Mouse (Mus musculus) lung, postnatal 0 days (tissue): ENCODE data around the gene Chn2. TPM values are rescaled to one million over a fixed set of nuclear protein-coding genes. Genes with fewer than 3 reads are reported as not detected.
A peak's percentile ranks its signal among the peaks of the same experiment; 100 is the strongest.

Experiments used
- ATAC-seq: fragments of 200-750 bp; cut with Nextera tagmentation; 2 replicates; pipeline ENCODE4 v1.8.0; 2017; ENCODE audit warnings: moderate library complexity
- DNase-seq: peaks from one replicate; pipeline ENCODE4 v3.0.0-alpha.2; 2016; ENCODE audit warnings: low spot score
- H3K27ac ChIP-seq: fragments of 300-500 bp; sonication (generic); 2 replicates; pipeline ENCODE4 v1.5.1; 2014; ENCODE audit warnings: antibody characterized with exemption, mild to moderate bottlenecking, low read length, mixed read lengths
- H3K27me3 ChIP-seq: fragments of 300-500 bp; sonication (generic); replicated peaks from 2 replicates; pipeline ENCODE4 v1.6.1; 2014; ENCODE audit warnings: low read length, mixed read lengths; ENCODE audit not compliant: insufficient read depth
- H3K36me3 ChIP-seq: fragments of 300-500 bp; sonication (generic); 2 replicates; pipeline ENCODE4 v1.6.1; 2014; ENCODE audit warnings: low read length, mixed read lengths; ENCODE audit not compliant: insufficient read depth
- H3K4me1 ChIP-seq: fragments of 300-500 bp; sonication (generic); 2 replicates; pipeline ENCODE4 v1.6.1; 2014; ENCODE audit warnings: antibody characterized with exemption, low read depth, low read length, mixed read lengths; ENCODE audit not compliant: insufficient read depth
- H3K4me2 ChIP-seq: fragments of 300-500 bp; sonication (generic); replicated peaks from 2 replicates; pipeline ENCODE4 v1.6.1; 2014; ENCODE audit warnings: low read depth, mild to moderate bottlenecking, low read length, moderate library complexity, mixed read lengths
- H3K4me3 ChIP-seq: fragments of 300-500 bp; sonication (generic); 2 replicates; pipeline ENCODE4 v1.5.1; 2014; ENCODE audit warnings: low read depth, low read length
- H3K9ac ChIP-seq: fragments of 300-500 bp; sonication (generic); replicated peaks from 2 replicates; pipeline ENCODE4 v1.6.1; 2014; ENCODE audit warnings: low read depth, mild to moderate bottlenecking
- H3K9me3 ChIP-seq: fragments of 300-500 bp; sonication (generic); 2 replicates; pipeline ENCODE4 v1.6.1; 2016; ENCODE audit warnings: low read length, mixed read lengths
- CTCF ChIP-seq: IDR thresholded peaks from 2 replicates; pipeline ENCODE4 v1.5.1; 2016; ENCODE audit warnings: antibody characterized with exemption, mild to moderate bottlenecking
- EP300 ChIP-seq: IDR thresholded peaks from 2 replicates; pipeline ENCODE4 v1.6.1; 2016; ENCODE audit warnings: antibody characterized with exemption, mild to moderate bottlenecking, control low read depth
- WGBS: fragments of 180-500 bp; shearing (Covaris S2); extraction: QIAGEN DNeasy Blood & Tissue Kit; methylation state at CpG from one replicate; pipeline ENCODE4 v1.1.7; 2014; 5-methylcytosine and 5-hydroxymethylcytosine counted together
- polyA plus RNA-seq: library from polyadenylated mRNA; unstranded; fragments of >200 nt; fragmentation: Nextera tagmentation; extraction: Ambion mirVana; gene quantifications from 2 replicates; pipeline ENCODE4 v1.2.1, GENCODE M21; 2015

Chn2 gene
- polyA plus RNA-seq, 1 experiment from 2014 or later, result 6.8 TPM

DNA sequence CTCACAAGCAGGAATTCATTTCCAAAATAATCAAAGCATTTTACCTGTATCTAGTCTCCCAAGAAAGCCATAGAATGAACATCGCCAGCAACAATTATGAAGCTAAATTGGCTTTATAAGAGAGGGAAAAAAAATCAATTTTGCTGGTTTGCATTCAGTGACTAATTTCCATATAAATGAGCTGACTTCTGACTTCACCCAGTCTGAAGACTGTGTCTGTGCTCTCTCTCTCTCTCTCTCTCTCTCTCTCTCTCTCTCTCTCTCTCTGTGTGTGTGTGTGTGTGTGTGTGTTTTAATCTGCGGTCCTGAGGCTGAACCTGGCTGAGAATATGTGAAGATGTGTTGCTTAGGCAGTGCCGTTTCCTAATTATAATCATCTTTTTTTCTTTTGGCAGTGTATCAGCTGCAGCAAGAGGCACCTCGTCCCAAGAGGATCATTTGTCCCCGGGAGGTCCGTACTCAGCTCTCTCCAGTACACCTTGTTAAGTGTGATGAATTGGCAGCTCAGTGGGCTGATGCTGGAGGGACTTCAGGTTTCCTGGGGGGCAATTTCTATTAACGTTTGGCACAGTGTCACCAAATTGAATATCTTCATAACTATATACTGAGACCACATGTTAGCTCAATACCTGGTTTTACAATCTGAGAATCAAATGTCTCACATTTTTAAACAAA is 154.4 kb downstream of the Chn2 start:
- Histone ChIP-seq H3K4me1 (no peaks in the 10 kb centered on the region), H3K36me3 (no peaks in the 10 kb centered on the region), H3K4me2 (no peak overlapping the region), H3K9me3 (no peaks in the 10 kb centered on the region), H3K9ac (no peak overlapping the region), H3K27me3 (no peaks in the 10 kb centered on the region), H3K27ac (no peak overlapping the region), H3K4me3 (no peak overlapping the region)
- DNase-seq (no peak), ATAC-seq (no peak)
- 71% methylated on average over 7 of the region's 7 CpGs for WGBS
- TF ChIP-seq CTCF, result no peak
- no peak for TF ChIP-seq EP300

DNA sequence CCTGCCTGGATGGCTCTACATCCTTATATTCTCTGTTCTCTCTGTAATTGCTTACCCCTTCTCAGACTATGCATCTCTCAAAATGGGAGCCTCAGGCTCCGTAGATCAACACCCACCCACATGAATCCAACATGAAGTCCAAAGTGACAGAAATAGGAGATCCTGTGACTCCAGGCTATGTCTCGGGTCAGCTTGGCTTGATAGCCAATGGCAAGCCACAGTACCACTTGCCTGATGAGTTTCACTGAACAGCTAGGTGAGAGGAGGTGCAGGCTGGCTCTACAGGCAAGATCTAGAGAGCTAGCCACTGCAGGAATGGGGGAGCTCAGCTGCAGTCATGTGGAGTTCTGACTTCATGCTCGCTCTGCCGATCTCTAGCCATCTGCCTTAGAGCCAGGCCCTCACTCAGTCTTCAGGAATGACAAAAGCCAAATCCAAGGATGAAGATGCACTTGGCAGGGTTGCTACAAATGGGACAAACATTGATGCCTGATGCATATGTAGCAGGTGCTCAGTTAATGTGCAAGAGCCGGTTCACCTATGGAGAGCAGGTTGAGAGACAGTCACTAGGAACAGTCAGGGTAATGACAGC is 158.6 kb downstream of the Chn2 start:
- no peak overlapping the region for H3K27ac ChIP-seq
- no peaks in the 10 kb centered on the region for H3K27me3 ChIP-seq
- no peaks in the 10 kb centered on the region for H3K9me3 ChIP-seq
- no peak overlapping the region for H3K9ac ChIP-seq
- H3K4me3 ChIP-seq, result no peak overlapping the region
- TF ChIP-seq EP300, result no peak
- TF ChIP-seq CTCF, result no peak
- 96% methylated on average over 5 of the region's 5 CpGs for WGBS
- DNase-seq, result no peak
- no peak overlapping the region for H3K4me2 ChIP-seq
- no peaks in the 10 kb centered on the region for H3K4me1 ChIP-seq
- H3K36me3 ChIP-seq, result no peaks in the 10 kb centered on the region
- no peak for ATAC-seq

DNA sequence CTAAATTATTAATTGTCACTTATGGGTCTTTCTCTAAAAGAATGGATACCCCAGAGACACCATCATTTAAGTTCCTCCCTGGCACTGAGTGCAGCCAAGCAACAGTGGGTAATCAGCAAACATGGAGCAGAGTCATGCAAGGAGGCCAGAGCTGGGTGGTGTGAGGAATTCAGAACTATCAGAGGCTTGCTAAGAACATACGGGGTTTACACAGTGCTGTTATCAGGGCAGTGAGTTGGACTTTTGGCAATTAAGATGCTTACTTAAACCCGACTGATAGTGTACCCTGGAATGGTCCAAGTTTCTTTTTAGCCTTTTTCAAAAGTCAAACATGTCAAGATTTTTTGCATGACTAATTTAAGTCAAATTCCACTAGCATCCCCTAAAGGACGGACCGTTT is 160.2 kb downstream of the Chn2 start:
- peak; percentile 28 for DNase-seq
- Histone ChIP-seq H3K4me1 (no peaks in the 10 kb centered on the region), H3K9me3 (no peaks in the 10 kb centered on the region), H3K9ac (no peak overlapping the region), H3K4me2 (no peak overlapping the region), H3K27me3 (no peaks in the 10 kb centered on the region), H3K36me3 (no peaks in the 10 kb centered on the region), H3K27ac (no peak overlapping the region), H3K4me3 (no peak overlapping the region)
- 18% methylated on average over 4 of the region's 4 CpGs for WGBS
- TF ChIP-seq CTCF, result no peak
- no peak for TF ChIP-seq EP300
- peak; percentile 47 for ATAC-seq

DNA sequence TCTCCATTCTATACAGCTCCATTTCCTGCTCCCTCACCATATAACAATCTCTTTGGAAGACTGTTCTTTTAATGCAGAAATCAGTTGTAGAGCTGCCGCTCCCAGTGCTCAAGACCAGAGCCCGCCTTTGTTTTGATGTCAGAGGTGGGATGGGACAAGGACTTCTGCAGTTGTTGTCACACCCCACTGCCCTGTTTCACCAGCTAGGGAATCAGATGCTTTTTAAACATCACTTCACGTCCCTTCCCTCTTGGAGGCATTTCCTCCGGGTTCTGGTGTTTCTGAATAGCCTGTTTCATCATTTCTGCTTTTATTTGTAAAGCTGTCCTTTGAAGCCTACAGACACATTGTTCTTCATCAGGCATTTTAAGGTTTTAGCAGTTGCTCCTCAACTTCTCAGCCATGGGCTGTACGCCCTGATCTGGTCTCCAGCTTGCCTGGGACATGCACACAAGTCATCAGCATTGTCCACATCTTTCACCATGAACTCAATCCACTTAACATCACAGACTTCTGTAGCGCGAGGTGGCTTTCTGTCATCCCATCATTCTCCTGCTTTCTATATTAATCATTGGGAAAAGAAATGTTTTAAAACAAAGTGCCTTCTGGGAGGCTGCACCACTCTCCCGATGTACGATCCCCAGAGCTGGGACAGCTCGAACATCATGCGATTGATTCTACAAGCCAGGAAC is 160.8 kb downstream of the Chn2 start:
- no peaks in the 10 kb centered on the region for H3K4me1 ChIP-seq
- no peak for ATAC-seq
- no peak overlapping the region for H3K4me3 ChIP-seq
- no peak for DNase-seq
- no peak overlapping the region for H3K27ac ChIP-seq
- no peak for TF ChIP-seq EP300
- TF ChIP-seq CTCF, result no peak
- no peaks in the 10 kb centered on the region for H3K27me3 ChIP-seq
- 73% methylated on average over 11 of the region's 11 CpGs for WGBS
- no peaks in the 10 kb centered on the region for H3K9me3 ChIP-seq
- no peak overlapping the region for H3K9ac ChIP-seq
- no peaks in the 10 kb centered on the region for H3K36me3 ChIP-seq
- no peak overlapping the region for H3K4me2 ChIP-seq

DNA sequence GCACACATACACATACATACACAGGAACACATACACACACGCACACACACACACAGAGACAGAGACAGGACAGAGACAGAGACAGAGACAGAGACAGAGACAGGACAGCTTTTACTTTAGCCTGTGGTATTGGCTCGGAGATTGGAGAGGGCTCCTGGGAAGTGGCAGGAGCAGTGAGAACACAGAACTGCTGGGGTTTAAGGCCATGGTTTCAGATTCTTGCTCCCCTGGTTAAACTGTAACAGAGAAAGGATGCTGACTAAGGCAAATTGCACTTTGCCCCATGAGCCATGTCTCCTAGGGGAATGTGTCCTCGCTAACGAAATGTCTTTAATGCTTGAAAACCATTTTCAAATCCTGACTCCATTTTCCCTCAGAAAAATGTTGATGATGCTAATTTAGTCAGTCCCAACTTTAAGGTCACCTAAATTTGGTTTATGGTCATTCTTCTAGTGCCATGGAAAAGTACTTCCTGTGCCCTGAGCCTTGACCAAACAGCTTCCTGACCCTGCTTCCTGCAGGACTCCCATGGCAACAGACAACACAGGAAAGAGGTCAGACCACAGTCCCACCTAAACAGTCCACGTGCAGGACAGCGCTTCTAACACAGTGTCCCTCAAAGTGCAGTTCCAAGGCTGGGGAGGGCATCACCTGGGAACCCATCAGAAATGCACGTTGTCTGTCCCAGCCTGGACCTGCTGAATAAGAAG is 163.1 kb downstream of the Chn2 start:
- DNase-seq (no peak), ATAC-seq (no peak)
- no peaks in the 10 kb centered on the region for H3K36me3 ChIP-seq
- no peaks in the 10 kb centered on the region for H3K27me3 ChIP-seq
- H3K4me1 ChIP-seq, result no peaks in the 10 kb centered on the region
- no peak overlapping the region for H3K27ac ChIP-seq
- 68% methylated on average over 7 of the region's 7 CpGs for WGBS
- no peak overlapping the region for H3K4me2 ChIP-seq
- no peak overlapping the region for H3K9ac ChIP-seq
- H3K4me3 ChIP-seq, result no peak overlapping the region
- H3K9me3 ChIP-seq, result no peaks in the 10 kb centered on the region
- no peak for TF ChIP-seq CTCF
- no peak for TF ChIP-seq EP300

DNA sequence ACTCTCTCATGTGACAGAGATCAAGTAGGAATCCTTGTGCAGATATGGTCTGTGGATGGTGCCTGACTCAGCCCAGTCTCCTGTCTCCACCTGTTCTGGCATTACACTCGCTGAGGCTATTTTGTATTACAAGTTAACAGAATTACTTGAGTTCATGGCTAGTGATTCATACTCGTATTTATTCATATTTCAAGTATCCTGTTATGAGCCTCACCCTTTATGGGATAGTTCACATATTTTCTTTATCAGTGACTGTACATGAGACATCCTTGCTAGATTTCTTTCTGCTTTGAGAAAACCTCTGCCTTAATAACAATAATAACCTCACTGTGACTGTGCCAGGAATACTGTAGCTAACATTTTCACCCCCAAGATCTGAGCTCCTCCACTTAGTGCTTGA is 164.0 kb downstream of the Chn2 start:
- Histone ChIP-seq H3K4me1 (no peaks in the 10 kb centered on the region), H3K9me3 (no peaks in the 10 kb centered on the region), H3K27me3 (no peaks in the 10 kb centered on the region), H3K27ac (no peak overlapping the region), H3K4me2 (no peak overlapping the region), H3K36me3 (no peaks in the 10 kb centered on the region), H3K9ac (no peak overlapping the region), H3K4me3 (no peak overlapping the region)
- TF ChIP-seq EP300 (peak; percentile 75), CTCF (no peak)
- 63% methylated on average over 2 of the region's 2 CpGs for WGBS
- DNase-seq (peak; percentile 21), ATAC-seq (no peak)
